Mouse (Mus musculus): ENCODE results near the gene Taf4.

DNA sequence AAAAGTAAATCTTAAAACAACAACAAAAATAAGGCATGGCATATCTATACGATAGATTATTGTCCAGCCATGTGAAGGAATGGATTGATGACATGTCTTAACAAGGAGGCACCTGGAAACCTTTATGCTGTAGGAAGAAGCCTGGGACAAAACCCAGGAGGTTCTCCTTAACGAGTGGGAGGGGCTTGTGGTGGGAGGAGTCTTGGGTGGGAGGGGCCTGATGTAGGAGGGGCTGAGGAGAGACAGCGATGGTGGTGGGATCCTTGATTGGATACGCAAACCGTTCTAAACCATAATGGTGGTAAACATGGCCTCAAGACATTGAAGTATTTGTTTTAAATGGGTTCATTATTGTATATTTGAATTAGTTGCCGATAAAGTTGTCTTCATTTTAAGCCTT lies 34.9 kb upstream of the Taf4 start:
- TF ChIP-seq POLR2A (IDR thresholded peaks at IDR 0.05; ENCODE audit: control insufficient read depth in 1 of 2, insufficient read depth in 1 of 2, low read depth in 1 of 2, low read length in 2 of 2, poor library complexity in 1 of 2) (no peak), MEF2A (IDR thresholded peaks at IDR 0.05; ENCODE audit: extremely low read depth, insufficient replicate concordance, low read depth, low read length, poor library complexity, severe bottlenecking) (no peak), HCFC1 (IDR thresholded peaks at IDR 0.05; ENCODE audit: low read depth, low read length) (no peak), CTCF (IDR thresholded peaks at IDR 0.05 in 2 of 3, conservative IDR thresholded peaks at IDR 0.05 in 1 of 3; ENCODE audit: control insufficient read depth in 1 of 3, insufficient read depth in 1 of 3, low read depth in 2 of 3, low read length in 3 of 3, poor library complexity in 1 of 3, severe bottlenecking in 1 of 3) (no peak)
